Mouse (Mus musculus) megakaryocyte, embryonic 14.5 days (primary cell): Measurements from ENCODE around the gene Eva1b.

Source experiments
- FLI1 ChIP-seq: IDR thresholded peaks from 2 replicates; pipeline ENCODE4 v1.6.1; 2012; ENCODE audit warnings: low read length, inconsistent platforms, mixed read lengths
- GATA1 ChIP-seq: IDR thresholded peaks from 3 replicates; pipeline ENCODE4 v1.6.1; 2012; ENCODE audit warnings: mixed read lengths, low read length, inconsistent platforms, borderline replicate concordance

- no peak for TF ChIP-seq GATA1
- TF ChIP-seq FLI1 = no peak
These were observed 24.1 kb upstream of the Eva1b start for GRCm38 (mm10) chr4:126123309-126124040.
